Mouse (Mus musculus) embryo, embryonic 11 days (tissue): ENCODE measurements around the gene Il17ra.

ENCODE experiments used
- DNase-seq: peaks from one replicate; pipeline ENCODE4 v3.0.0-alpha.2; 2015

The Il17ra gene

GRCm38 (mm10) chr6:120511212-120511611 lies 48.2 kb downstream of the Il17ra start:
- DNase-seq = no peak

GRCm38 (mm10) chr6:120516422-120516821 lies 53.4 kb downstream of the Il17ra start:
- no peak for DNase-seq

GRCm38 (mm10) chr6:120516879-120517278 lies 53.8 kb downstream of the Il17ra start:
- DNase-seq = no peak

GRCm38 (mm10) chr6:120517311-120517710 lies 54.3 kb downstream of the Il17ra start:
- no peak for DNase-seq

GRCm38 (mm10) chr6:120519647-120520046 lies 56.6 kb downstream of the Il17ra start:
- DNase-seq = no peak

- no peak for DNase-seq
Observed at GRCm38 (mm10) chr6:120524796-120525195, 61.7 kb downstream of the Il17ra start.

GRCm38 (mm10) chr6:120529123-120529522 lies 66.1 kb downstream of the Il17ra start:
- DNase-seq = no peak

GRCm38 (mm10) chr6:120531020-120531965 lies 68.2 kb downstream of the Il17ra start, which contains the start of gene Hdhd5:
Gene Hdhd5, minus strand, starts transcription at chr6:120531319.
- DNase-seq = peak; percentile 97

- DNase-seq = no peak
Observed at GRCm38 (mm10) chr6:120532594-120532993, 69.5 kb downstream of the Il17ra start.

- DNase-seq = no peak
Observed at GRCm38 (mm10) chr6:120536337-120536736, 73.3 kb downstream of the Il17ra start.
